Mouse (Mus musculus) naive thymus-derived CD4-positive, alpha-beta T cell, adult 2 months (primary cell): Measurements from ENCODE around the gene Hps4.

Source experiments
- DNase-seq: peaks from one replicate; pipeline ENCODE4 v3.0.0-alpha.2; 2011; ENCODE audit warnings: low read depth

Hps4 gene

DNA sequence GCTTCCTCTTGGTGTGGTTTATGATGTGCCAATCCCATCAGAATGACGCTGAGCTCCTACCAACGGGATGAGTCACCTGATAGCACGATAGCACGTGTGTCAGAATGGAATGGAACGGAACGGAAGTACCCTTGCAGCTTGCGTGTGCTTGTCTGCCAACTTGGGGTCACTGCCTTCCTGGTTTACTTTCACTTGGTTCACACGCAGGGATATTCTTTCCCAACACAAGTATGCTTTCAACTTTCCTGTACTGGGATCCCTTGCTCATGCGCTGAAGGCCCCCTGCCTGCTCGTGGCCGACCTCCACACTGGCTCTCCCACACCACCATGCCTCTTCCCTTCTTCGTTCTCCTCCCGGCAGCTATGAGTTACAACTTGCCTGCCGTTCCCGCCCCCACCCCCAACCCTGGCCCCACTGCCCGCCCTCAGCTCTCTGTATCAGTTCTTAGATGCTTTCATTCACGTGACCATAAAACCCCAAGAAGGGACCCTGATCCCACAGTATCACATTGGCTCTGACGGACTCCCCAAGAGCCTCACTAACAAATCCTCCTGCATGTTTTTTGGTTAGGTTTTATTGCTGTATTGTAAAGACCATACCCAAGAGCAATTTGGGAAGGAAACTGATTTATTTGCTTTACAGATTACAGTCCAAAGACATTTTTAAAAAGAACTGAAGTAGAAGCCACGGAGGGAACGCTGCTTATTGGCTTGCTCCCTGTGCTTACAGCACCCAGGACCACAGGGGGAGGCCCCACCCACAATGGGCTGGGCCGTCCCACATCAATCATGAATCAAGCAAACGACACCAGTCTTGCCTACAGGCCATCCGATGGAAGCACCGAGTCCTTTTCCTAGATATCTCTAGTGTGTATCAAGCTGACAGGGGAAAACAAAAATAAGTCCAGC is 18.0 kb upstream of the Hps4 start:
- peak; percentile 85 for DNase-seq

DNA sequence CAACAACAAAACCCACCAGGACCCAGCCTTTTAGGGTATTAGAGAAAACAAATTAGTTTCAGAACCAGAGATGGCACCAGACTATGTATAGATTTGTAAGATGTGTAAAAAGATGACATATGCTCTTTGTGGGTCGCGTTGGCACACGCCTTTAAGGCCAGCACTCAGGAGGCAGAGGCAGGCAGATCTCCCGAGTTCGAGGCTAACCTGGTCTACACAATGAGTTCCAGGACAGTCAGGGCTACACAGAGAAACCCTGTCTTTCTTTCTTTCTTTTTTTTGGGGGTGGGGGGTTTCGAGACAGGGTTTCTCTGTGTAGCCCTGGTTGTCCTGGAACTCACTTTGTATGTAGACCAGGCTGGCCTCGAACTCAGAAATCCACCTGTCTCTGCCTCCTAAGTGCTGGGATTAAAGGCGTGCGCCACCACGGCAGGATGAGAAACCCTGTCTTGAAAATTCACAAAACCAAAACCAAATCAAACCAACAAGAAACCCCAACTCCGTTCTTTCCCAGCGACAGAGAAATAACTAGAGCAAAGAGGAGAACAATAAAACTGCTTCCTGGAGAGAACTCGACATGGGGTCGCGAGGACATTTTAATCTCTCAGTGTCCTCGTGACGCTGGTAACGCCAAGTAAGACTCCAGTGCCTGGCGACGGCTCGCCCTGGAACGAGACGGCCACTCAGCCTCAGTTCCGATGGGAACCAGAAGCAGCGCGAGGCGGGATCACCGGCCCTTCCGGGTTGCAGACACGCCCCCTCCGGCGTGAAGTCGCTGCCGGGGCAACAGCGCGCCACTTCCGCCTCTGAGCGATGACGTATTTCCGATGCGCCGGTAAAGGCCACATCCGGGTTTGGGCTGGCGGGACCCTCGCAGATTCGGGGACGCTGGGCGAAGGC is 17.1 kb upstream of the Hps4 start, which contains the start of gene Tfip11:
Gene Tfip11 (plus strand): TSS at position 813 of the 900 bp plus-strand sequence.
- DNase-seq = peak; percentile 92

DNA sequence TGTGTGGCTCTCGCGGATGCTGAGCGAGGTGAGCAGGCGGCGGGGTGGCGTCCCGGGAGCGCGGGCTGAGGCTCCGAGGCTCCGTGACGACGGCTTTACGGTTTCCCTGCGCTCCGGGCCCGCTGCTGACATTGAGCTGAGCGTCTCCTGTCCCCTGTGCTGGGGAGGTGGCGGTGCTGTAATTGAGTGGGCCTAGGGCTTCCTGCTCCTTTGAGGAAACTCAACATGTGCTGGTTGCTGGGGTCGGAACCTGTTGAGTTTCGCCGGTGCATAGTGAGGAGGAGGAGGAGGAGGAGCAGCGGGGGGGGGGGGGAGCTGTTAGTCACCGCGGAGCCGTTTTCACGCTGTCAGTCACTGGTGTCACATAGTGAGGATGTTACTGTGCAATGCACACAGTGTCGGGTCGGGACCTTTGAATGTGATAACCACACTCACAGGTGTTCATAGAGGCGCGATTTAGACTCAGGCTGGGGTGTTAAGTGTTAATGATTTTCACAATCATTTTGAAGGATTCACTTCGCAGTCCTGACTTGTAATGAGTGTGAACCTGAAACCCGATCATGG is 16.4 kb upstream of the Hps4 start:
- no peak for DNase-seq

DNA sequence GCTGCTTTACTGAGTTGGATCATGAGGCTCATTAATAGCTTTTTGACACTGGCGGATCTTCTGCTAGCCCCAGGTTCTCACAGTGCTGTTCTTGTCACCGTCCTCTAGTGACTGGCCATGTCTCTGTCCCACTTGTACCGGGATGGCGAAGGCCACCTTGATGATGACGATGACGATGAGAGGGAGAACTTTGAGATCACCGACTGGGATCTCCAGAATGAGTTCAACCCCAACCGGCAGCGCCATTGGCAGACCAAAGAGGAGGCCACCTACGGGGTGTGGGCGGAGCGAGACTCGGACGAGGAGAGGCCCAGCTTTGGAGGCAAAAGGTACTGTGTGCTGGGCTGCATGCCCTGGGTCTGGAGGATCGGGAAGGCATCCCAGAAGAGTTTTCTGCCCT is 15.0 kb upstream of the Hps4 start:
- no peak for DNase-seq

DNA sequence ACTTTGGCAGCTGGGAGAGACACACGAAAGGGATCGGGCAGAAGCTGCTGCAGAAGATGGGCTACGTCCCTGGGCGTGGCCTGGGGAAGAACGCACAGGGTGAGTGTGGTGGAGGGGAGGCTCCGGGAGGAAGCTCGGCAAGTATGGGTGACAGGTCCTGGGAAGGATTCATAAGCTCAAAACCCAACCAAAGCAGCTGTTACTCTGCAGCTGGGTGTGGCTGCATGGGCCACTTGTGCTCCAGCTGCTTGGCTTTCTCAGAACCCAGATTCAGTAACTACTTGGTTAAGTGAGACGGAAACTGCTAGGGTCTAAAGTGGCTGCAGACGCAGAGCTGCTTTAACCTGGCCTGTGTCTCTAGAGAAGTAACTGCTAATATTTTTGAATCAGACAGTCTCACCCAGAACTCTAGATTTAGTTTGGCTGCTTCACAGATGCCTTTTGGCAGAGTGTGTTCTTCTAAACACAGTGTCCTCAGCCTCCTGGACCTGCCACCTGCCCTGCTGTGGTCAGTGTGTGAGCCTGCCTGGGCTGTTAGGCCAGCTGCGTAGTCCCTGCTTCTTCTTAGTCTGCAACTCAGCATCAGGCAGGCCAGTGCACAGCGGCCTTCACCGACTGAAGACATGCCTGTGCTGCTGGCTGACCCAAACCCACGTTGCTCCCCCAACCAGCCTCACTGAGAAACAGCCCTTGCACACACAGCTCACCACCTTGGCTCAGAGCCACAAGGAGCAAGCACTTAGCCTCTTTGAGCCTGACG is 12.9 kb upstream of the Hps4 start:
- no peak for DNase-seq

DNA sequence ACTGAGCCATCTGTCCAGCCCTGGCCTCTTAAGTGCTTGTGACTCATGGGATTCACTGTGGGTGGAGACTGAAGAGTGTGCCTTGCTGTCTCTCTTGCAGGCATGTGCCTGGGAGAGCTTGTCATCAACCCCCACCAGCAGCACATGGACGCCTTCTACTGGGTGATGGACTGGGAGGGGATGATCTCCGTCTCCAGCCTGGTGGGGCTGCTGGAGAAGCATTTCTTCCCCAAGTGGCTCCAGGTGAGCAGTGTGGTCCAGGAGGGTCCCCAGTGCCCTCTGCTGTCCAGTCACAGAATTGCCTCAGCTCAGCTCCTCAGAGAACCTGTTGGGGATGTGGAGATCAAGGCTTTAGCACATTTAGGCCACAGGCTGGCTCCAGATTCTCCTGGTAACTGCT is 7.4 kb upstream of the Hps4 start:
- peak; percentile 81 for DNase-seq

DNA sequence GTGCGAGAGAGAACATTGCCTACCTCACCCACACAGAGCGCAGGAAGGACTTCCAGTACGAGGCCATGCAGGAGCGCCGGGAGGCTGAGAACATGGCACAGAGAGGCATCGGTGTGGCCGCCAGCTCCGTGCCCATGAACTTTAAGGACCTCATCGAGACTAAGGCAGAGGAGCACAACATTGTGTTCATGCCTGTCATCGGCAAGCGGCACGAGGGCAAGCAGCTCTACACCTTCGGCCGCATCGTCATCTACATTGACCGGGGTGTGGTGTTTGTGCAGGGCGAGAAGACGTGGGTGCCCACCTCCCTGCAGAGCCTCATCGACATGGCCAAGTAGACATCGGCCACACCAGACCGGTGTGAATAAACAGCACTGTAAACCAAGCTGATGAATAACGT is 5.9 kb upstream of the Hps4 start:
- no peak for DNase-seq

DNA sequence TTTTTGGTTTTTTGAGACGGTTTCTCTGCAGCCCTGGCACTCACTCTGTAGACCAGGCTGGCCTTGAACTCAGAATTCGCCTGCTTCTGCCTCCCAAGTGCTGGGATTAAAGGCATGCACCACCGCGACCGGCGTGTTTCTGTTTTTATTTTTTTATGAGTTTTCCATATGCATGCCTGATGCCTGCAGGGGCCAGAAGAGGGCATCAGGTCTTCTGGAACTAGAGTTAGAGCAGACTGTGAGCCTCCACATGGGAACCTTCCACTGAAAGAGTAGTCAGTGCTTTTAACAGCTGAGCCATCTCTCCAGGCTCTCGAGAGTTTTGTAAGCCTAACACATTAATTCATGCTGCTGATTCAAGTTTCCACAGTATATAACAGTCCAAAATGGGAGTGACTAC is 3.7 kb upstream of the Hps4 start:
- DNase-seq = no peak

DNA sequence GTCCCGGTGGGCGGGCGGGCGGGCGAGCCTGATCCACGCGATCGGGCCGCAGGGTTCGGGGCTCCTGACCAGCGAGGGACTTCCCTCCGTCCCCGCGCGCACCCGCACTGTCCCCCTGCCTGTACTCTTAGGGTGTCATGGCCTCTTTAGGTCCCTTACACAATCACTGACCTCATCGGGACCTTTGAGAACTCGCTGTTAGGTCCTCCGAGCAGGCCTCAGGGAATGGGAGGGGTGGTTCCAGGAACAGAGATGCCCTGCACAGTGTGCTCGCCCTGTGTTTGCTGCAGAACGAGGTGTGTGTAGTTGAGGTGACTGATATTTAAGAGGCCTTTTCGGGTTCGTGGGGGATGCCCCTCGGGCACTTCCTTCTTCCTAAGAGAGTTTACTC is 317 bp downstream of the Hps4 start:
- DNase-seq = peak; percentile 69

DNA sequence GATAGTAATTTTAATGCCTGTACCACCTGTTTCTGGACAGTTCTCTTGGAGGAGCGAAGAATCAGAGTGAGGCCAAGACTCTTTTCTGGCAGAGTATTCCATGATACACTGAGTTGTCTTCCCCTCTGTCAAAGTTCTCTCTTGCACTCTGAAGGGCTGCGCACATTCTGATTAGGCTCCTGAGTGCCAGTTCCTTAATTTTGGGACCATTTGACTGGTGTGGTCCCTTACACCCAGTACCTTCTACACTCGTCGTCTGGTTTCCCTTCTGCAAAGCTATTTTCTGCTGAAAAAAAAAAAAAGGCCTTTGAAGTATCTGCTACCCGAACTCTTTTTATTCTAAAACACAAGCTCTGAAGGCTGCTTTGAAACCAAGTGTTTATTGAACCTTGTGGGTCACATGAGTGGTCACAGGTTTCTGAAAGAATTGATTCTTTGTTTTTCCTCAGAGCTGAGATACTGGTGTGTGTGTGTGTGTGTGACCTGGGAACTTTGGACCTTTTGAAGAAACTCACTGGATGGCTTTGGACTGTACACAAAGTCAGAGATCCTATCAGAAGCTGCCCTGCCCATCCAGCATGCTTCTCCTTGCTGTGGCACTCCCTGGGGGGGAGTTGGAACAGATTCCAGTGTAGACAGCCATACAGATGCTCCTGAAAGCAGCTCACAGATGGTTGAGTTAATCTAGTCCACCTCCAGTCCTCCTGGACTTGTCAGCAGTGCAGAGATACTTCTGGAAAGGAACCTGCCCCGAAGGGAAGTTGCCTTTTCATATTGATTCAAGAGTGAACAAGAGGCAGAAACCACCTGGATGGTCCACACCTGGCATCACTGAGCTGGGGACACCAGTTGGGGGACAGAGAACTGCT is 1.4 kb downstream of the Hps4 start:
- no peak for DNase-seq

DNA sequence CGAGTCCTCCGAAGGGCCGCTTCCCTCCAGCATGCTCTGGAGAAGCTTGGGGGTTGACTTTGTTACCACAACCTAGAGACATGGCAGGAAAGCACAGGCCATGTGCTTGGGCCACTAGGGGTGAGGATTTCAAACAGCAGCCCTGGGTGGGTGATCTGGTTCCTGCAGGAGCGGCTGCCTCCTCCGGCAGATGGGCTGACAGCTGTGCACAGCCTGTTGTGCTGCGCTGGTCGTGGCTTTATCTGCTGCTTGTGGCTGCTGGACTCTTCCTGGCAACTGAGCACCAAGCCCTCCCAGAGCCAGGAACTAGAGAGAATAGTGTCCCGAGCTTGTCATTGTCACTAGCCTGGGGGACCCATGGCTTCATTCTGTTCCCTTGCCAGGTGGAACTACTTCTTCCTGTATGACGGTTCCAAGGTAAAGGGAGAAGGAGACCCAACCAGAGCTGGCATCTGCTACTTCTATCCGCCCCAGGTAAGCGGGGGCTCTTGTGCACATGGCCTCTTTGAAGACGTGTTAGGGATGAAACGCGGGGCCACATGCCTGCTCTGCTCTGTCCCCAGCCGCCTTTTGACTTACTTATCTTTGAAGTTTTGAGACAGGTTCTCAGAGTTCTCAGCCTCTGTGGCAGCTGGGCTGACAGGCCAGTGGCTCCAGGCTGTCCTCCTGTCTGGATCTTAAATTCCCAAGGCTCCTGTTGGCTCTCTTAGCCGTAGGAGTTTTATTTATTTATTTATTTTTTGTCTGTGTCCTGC is 3.5 kb downstream of the Hps4 start:
- no peak for DNase-seq

DNA sequence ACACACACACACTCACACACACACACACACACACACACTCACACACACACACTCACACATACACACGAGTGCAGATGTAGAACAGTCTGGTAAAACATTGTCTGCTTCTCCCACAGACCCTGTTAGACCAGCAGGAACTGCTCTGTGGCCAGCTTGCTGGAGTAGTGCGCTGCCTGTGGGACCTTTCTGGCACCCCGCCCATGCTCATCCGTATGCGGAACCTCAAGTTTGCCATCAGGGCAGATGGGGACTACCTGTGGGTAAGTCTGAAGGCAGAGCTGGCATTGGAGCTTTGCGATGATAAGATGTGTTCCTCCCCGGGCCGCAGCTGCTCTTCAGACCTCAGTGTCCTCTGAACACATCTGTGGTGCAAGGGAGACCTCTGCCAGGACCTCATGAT is 6.3 kb downstream of the Hps4 start:
- no peak for DNase-seq

DNA sequence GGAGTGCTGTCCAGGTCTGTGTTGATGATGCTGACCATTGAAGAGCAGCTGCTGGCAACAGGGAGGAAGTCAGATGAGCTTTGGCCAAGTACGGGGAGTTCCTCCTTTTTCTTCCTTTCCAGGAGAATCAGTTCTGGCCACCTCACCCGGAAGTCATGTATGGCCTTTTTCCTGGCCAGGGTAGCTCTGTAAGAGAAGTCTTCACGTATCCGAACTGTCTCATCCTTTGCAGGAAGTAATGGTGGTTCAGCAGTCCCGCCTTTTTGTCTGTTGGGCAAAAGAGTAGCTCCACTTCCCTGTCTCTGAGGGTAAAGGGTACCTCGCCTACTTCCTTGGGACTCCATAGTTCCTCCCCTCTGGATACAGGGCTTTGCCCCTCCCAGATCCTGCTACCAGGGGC is 12.6 kb downstream of the Hps4 start:
- DNase-seq = no peak

DNA sequence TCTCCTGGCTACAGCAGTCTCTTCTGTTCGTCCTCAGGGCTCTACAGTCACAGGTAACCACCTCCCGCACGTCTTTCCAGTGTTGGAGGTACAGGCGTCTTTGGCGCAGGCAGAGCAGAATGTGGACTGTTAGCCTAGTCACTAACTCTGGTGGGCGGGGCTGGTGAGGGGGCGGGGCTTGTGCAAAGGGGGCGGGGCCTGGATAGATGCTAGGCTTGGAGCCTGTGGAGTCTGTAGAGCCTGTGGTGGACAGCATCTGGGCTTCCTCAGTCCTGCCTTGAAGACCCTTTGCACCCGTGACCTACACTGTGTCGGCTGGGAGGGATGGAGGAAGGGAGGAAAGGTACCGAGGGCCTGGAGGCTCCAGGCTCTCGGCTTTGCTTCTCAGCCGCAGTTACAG is 13.0 kb downstream of the Hps4 start, which contains the start of gene Gm6583:
Gene Gm6583 (minus strand): TSS at position 124 of the 400 bp plus-strand sequence.
- DNase-seq = no peak

DNA sequence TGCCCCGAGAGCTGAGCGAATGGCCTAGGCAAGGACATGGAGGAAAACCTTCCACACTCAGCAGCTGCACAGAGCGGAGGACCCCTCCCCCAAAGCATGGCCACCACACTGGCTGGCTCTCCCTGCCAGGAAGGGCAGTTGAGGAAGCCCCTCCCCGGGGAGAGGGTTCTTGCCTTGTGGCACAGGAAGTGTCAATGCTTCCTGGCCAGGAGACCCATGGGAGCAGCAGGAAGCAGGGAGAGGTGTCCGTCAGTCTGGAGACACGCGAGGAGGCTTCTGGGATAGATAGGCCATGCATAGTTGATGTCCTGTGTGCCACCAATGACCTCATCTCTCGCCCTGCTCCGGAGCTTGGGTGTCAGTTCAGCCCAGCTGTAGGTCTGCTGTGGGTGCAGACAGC is 13.4 kb downstream of the Hps4 start:
- no peak for DNase-seq

DNA sequence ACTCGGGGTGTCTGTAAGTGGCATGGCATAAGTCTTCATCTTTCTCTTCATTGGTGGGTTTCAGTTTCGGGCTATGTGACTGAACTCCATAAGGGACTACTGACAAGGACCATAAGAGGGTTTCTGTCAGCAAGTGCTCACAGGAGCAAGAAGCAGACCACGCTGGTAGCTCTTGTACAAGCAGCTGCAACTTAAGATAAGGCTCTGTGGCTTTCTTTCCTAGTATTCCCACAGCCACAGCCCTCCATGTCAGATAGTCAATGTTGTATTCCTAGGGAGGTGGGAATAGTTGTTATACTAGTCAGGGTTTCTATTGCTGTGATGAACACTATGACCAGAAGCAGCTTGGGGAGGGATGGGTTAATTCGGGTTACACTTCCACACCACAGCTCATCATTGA is 16.6 kb downstream of the Hps4 start:
- DNase-seq = no peak

DNA sequence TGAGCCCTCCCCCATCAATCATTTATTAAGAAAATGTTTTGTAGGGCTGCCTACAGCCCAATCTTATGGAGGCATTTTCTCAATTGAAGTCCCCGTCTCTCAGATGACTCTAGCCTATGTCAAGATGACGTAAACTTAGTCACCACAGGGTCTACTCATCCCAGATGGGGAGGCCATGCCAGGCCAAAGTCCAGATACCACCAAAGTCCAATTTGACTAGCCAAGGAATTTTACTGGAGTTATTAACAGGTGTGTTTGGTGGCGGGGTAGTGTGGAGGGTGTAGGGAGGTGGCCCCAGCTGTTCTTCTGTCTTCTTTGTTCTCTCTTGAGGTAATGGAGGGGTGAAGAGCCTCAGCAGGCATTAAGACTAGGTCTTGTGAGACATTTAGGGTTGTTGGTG is 17.2 kb downstream of the Hps4 start:
- no peak for DNase-seq

DNA sequence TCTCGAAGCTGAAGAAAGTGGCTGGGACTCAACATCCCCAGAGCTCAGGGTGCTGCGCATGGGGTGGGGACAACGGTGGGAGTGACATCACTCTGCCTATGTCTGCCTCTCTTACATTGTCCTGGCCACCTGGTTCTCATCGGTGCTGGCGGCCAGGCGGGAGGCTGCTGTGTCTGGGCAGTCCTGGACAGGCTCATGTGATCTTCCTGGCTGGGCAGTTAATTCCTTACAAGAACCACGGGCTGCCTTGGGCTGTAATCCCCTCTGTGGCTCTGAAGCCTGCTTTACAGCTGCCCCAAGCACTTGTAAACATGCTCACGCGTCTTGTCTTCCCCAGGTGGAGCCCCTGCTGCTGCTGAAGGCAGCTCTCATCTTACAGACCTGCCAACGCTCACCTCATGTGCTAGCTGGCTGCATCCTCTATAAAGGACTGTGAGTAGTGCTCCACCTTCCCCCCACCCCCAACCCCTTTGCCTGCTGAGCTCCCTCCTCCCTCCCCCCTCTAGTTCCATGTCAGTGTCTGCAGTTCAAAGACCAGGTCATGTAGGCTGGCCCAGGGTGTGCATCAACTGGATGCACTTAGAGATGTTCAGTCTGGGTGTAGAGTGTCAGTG is 21.4 kb downstream of the Hps4 start:
- no peak for DNase-seq

DNA sequence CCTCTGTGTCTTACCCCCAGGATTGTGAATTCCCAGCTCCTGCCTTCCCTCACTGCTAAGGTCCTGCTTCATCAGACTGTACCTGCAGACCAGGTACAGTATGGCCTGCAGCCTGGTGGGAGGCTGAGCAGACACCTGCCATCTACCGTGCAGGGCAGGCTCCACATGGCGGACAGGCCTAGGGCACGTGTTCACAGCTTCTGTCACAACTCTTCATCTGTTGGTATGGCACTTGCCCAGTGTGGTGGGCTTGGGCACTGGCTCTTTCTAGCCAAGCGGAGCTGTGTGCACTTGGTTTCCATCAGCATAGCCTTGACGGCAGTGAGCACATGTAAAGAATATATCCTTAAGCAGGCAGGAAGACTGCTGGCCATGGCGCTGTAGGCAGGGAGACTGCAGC is 24.0 kb downstream of the Hps4 start:
- no peak for DNase-seq

DNA sequence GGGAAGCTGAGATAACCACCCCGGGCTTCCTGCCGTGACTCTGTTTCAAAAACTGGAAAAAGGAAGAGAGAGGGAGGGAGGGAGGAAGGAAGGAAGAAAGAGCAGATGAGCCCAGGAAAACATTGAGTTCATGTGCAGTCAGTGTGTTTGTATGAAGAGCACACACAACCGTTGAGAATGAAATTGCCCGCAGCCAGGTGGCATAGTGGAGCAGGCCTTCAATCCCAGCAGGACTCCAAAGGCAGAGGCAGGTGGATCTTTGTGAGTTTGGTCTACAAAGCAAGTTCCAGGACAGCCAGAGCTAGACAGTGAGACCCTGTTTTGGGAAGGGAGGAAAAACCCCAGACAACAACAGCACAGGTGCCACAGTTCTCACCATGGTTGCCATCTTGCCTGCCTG is 24.5 kb downstream of the Hps4 start:
- no peak for DNase-seq
